Mouse (Mus musculus): Measurements from ENCODE around the gene Dph5.

The Dph5 gene

DNA sequence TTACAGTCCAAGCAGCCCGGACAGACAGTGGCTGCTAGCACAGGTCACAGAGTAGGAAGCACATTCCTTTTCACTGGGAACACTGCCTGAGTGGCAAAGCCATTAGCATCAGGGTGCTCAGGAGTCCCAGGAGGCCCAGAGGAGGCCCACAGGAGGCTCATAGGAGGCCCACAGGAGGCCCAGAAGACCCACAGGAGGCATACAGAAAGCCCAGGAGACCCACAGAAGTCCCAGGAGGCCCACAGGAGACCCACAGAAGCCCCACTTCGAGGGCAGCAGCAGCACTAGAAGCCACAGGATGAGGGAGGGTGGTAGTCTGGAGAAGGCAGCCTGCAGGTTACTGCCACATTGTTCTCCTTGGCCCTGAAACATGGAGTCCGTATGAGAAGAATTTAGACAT, 65.5 kb downstream of the Dph5 start:
- DNase-seq: no peak

DNA sequence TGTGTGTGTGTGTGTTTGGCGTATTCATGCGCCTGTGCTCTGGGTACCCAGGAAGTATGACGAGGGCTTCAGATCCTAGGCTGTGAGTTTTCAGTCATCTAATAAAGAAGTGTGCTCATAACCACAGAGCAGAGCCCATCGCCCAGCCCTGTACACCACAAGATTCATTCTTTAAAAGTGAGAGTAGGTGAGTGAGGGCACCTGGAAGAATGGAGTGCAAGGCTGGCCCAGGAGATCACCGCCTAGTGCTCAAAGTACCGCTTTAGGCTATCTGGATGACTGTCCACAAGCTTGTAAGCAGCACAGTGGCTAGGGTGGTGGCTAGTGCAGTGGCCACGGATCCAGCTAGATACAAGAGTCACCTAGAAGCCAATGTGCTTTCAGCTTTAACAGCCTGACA, 69.6 kb downstream of the Dph5 start:
- no peak for DNase-seq

- DNase-seq: no peak
These were observed 73.8 kb downstream of the Dph5 start for GRCm38 (mm10) chr3:115961311-115962027.

- DNase-seq: no peak
These were observed 74.4 kb downstream of the Dph5 start for GRCm38 (mm10) chr3:115962028-115962415.

GRCm38 (mm10) chr3:115963597-115963996, 76.0 kb downstream of the Dph5 start:
- DNase-seq: no peak

GRCm38 (mm10) chr3:115964071-115964470, 76.4 kb downstream of the Dph5 start:
- no peak for DNase-seq

GRCm38 (mm10) chr3:115968745-115969530, 81.3 kb downstream of the Dph5 start:
- DNase-seq: no peak

GRCm38 (mm10) chr3:115971045-115971785, 83.6 kb downstream of the Dph5 start:
- no peak for DNase-seq

GRCm38 (mm10) chr3:115971891-115972646, 84.4 kb downstream of the Dph5 start:
- no peak for DNase-seq

DNA sequence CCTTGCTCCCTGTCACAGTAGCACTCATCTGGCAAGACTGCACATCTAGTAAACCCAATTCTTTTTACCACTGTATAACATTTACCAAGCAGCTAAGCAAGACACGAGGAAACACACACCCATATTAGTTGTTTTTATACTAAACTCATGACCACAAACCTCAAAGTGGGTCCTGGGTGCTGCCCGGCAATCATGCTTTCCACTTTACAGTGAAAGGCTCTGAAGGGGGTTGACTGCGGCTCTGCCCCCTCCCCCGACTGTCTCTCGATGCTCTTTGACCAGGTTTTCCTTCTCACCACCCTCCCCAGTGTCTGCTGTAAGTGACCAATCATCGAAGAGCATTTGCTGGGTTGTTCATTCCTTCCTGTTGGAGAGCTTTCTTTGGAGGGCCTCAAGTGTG, 86.6 kb downstream of the Dph5 start:
- peak; percentile 47 for DNase-seq

GRCm38 (mm10) chr3:115974995-115975394, 87.4 kb downstream of the Dph5 start:
- DNase-seq: no peak

DNA sequence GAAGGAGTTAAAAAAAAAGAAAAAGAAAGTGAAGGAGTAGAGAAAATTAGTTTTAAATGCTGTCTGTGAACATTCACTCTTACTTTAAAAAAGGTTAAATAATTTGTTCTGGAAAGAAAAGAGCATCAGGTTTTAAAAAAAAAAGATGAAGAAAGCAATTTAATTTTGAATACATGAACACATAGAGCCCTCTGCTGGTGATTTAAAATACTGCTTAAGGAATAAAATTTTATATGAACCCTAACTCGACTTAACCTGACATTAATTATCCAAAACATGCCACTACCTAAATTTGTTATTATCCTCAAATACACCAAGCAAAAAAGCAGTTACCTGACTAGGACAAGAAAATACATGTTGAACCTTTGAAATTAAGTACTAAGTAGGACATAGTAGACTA, 91.4 kb downstream of the Dph5 start:
- no peak for DNase-seq

- DNase-seq: no peak
These were observed 95.6 kb downstream of the Dph5 start for GRCm38 (mm10) chr3:115983217-115983616.

Measured in thymus, postnatal 4 days (tissue).